Mouse (Mus musculus) heart, adult 10 weeks (tissue): ENCODE data around the gene Il1f9. TPM values are rescaled to one million over a fixed set of nuclear protein-coding genes. Genes with fewer than 3 reads are reported as not detected.

Experiments
- polyA plus RNA-seq: library from polyadenylated mRNA; stranded (reverse); fragments of 350-450 nt; fragmentation: Illumina TruSeq; extraction: RNeasy Lipid Tissue Mini Kit (QIAGEN cat#74804); gene quantifications from one replicate; pipeline ENCODE4 v1.2.3, GENCODE M21; 2014; ENCODE audit warnings: low read depth, low replicate concordance

Il1f9 gene
- polyA plus RNA-seq, result not detected

DNA sequence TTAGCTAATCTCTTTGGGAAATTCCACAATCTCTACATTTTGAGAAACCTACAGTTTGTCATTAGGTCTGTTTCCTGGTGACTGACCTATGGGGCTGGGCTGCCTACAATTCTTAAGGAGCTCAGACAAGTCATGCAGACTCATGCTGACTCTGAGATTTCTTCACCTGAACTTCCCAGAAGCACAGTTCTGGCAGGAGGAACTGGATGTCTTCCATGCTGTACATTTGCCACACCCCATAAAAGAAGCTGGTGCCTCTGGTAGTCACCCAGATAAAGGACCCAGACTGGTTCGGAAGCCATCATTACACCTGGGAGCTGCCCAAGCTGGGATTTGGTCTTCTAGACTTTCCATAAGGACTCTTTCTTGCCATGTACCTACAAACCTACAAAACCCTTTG is at the start of gene Il1f9:
TSS of gene Il1f9 (plus strand) at position 301 of the 400 bp plus-strand sequence.

DNA sequence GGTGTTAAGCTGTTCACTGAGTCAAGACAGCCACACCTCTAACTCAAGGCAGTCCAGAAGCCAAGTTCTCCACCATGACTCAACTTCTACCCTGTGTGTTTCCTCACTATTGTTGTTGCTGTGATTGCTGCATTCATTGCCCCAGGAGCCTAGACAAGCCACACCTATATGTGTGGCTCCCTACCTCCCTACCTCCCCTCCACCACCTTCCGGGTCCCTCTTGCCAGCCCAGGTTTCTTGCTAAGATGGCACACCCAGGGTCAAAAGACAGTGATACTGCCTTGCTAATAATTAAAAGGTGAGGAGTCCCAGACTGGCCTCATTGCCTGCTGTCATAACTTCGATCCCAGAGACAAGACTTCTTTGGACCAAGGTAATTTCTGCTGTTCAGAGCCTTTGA is 33.4 kb upstream of the Il1f9 start, which contains the start of gene Il1f8:
TSS of gene Il1f8 (plus strand) at position 301 of the 400 bp plus-strand sequence.

DNA sequence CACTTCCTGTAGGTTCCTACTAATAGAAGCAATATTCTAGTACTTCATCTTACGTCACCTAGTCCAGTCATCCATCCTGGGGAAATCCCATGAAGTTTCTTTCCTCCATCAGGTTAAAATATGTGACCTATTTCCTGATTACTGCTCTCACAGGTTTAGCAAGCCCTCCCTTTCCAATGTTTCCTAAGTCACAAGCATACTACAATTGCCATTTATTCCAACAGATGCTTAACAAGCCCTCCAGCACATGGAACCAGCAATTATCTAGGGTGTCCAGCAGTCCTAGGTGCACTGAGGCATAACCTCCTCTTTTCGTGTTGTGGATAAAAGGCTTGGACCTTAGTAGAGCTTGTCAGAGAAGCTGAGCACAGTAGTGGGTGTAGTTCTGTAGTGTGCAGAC is 28.8 kb downstream of the Il1f9 start, which contains the start of gene Il1f6:
TSS of gene Il1f6 (plus strand) at position 301 of the 400 bp plus-strand sequence.

Other genes with a start within 250 kb of the Il1f9 start
- 19.9 TPM for gene Hnmt, start 137.1 kb upstream of the Il1f9 start, polyA plus RNA-seq
- not detected for gene Tbpl2, start 89.9 kb upstream of the Il1f9 start, polyA plus RNA-seq
- gene Il1f8, start 33.3 kb upstream of the Il1f9 start, polyA plus RNA-seq, result not detected
- gene Il1f6, start 28.9 kb downstream of the Il1f9 start, polyA plus RNA-seq, result not detected
- not detected for gene Il1f5, start 90.5 kb downstream of the Il1f9 start, polyA plus RNA-seq
- gene Il1f10, start 104.7 kb downstream of the Il1f9 start, polyA plus RNA-seq, result not detected
- 0.29 TPM for gene Il1rn, start 150.4 kb downstream of the Il1f9 start, polyA plus RNA-seq
- gene Psd4, start 181.1 kb downstream of the Il1f9 start, polyA plus RNA-seq, result 0.52 TPM